Mouse (Mus musculus) small intestine, adult 2 months (tissue): ENCODE measurements at regions not wholly inside any gene's neighbourhood (a gene's known extent, or its start where the extent isn't known, plus 50 kb on each side); places are given as distances from the start of the nearest gene placed in this dataset.

ENCODE experiments used
- CTCF ChIP-seq: fragments of 200-500 bp; IDR thresholded peaks from 2 replicates; pipeline ENCODE4 v1.5.1; 2012; ENCODE audit warnings: low read depth, mild to moderate bottlenecking, control low read depth, inconsistent platforms, low read length, moderate library complexity, mixed read lengths; ENCODE audit not compliant: insufficient replicate concordance, insufficient read length; ENCODE audit errors: extremely low read depth
- POLR2A ChIP-seq: fragments of 200-500 bp; IDR thresholded peaks from 2 replicates; pipeline ENCODE4 v1.6.1; 2012; ENCODE audit warnings: low read depth, mild to moderate bottlenecking, control low read depth, inconsistent platforms, low read length, moderate library complexity

- TF ChIP-seq CTCF (no peak), POLR2A (no peak)
These were observed 467.7 kb downstream of the Vrk1 start for GRCm38 (mm10) chr12:106477731-106478130.
